Mouse (Mus musculus) layer of hippocampus, postnatal 10 days (tissue): Measurements from ENCODE around the gene Marveld2. TPM values are rescaled to one million over a fixed set of nuclear protein-coding genes. Genes with fewer than 3 reads are reported as not detected.

ENCODE experiments used
- total RNA-seq, 2 experiments: library from RNA; stranded (reverse); gene quantifications; 2 replicates each; pipeline ENCODE4 v1.2.3; 2021

Marveld2 gene
- total RNA-seq, 2 experiments from 2014 or later: 1.9 to 2.8 TPM

Other genes with a start within 250 kb of the Marveld2 start
- gene Naip1, start 164.1 kb downstream of the Marveld2 start, total RNA-seq: under 1 TPM; 0.18 to 0.27 TPM
- 10 to 100 TPM; 40.2 to 49.9 TPM for gene Gtf2h2, start 124.4 kb downstream of the Marveld2 start, total RNA-seq
- 10 to 100 TPM; 14.7 to 15.8 TPM for gene Ocln, start 64.3 kb downstream of the Marveld2 start, total RNA-seq
- gene Ak6, start 34.0 kb upstream of the Marveld2 start, total RNA-seq: 100 to 1,000 TPM in 1 of 2 experiments, 10 to 100 TPM in 1; 93.8 to 114 TPM
- 10 to 100 TPM; 13.6 to 13.9 TPM for gene Rad17, start 34.1 kb upstream of the Marveld2 start, total RNA-seq
- gene Taf9, start 34.6 kb upstream of the Marveld2 start, total RNA-seq: 10 to 100 TPM; 24.1 to 32.1 TPM
- gene Ccdc125, start 52.7 kb upstream of the Marveld2 start, total RNA-seq: 1 to 10 TPM in 1 of 2 experiments, under 1 TPM in 1; 0.54 to 1.2 TPM
- 10 to 100 TPM; 33.7 to 34.7 TPM for gene Cdk7, start 114.0 kb upstream of the Marveld2 start, total RNA-seq
- gene Mrps36, start 127.7 kb upstream of the Marveld2 start, total RNA-seq: 10 to 100 TPM; 59.0 to 60.2 TPM
- gene Cenph, start 158.9 kb upstream of the Marveld2 start, total RNA-seq: 1 to 10 TPM; 2.4 TPM
- gene Ccnb1, start 169.6 kb upstream of the Marveld2 start, total RNA-seq: 1 to 10 TPM; 5.2 to 7.0 TPM
- 10 to 100 TPM; 32.7 to 38.1 TPM for gene Slc30a5, start 216.5 kb upstream of the Marveld2 start, total RNA-seq